Mouse (Mus musculus): ENCODE data around the gene Gm26620.

Gm26620 gene

GRCm38 (mm10) chr1:170911907-170912660, 27.2 kb downstream of the Gm26620 start:
- DNase-seq (ENCODE audit: extremely low spot score, low spot score): no peak

GRCm38 (mm10) chr1:170912891-170913615, 28.2 kb downstream of the Gm26620 start, which contains the start of gene Fcrlb:
Gene Fcrlb, minus strand, starts transcription at chr1:170912941.
- no peak for DNase-seq (ENCODE audit: extremely low spot score, low spot score)

DNA sequence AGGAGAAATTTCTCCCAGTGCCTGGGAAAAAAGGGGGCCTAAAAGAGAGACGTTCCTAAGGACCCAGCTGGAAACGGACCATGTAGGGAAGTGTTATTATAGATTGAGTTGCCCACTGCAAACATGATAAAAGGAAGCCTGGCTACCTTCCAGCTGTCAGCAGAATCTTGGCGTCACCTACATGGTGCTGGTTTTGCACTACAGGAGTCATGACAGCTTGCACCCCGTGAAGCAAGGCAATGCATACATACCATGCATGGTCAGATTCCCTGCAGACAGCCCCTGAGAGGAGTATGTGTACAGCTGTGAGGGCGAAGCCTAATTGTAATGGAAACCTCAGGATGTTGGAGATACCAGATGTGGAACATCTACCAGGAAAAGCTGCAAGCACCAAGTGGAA, 30.8 kb downstream of the Gm26620 start:
- DNase-seq (ENCODE audit: extremely low spot score, low spot score): no peak

DNA sequence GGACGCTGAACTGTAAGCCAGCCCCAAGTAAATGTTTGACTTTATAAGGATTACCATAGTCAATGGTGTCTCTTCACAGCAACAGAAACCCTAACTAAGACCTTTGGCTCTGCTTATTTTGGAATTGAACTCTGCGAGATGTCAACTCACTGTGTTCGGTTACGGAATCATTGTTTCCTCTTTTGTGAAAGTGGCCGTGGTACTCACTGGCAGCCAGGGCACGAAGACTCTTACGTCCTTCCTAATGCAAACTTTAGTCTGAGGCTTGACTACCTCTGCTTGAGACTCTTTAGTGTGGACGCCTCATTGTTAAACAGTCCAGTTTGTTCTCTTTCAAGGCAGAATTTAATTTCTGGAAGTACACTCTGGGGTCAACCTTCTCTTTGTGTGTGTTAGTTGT, 34.4 kb downstream of the Gm26620 start:
- DNase-seq (ENCODE audit: extremely low spot score, low spot score): no peak

DNA sequence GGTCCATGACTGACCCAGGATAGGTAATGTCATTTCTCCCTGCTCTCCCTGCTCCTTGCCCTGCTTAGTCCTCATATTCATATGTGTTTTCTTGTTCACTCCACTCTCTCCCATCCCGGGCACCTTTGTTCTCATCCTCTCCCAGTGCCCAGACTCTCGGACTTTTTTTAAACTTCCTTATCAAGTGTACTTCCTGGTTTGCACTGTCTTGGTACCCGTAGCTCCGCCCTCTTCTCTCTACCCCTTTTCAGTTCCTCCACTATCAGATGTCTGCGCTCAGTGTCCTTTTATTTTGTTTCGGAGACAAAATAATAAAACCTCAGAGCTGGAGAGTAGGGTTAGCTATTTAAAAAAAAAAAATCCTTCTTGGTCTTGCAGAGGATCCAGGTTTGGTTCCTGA, 39.6 kb downstream of the Gm26620 start:
- DNase-seq (ENCODE audit: extremely low spot score, low spot score): no peak

DNA sequence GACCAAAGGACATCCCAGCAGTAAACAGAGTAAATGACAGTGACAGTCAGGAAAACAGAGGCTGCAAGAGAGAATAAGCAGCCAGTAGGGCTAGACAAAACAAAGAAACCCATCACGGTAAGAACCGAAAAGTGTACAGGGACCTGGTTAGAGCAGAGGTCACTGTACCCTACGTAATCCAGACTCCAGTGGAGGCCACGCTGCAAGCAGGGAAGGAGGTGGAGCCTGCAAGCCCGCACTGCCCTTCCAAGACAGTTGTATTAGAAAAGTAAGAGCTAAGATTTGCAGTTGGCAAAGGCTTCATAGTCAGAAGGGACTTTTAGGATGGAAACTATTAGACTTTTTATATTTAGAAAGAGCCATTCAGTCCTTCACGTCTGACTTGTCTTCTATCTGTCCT, 42.1 kb downstream of the Gm26620 start:
- DNase-seq (ENCODE audit: extremely low spot score, low spot score): no peak

GRCm38 (mm10) chr1:170927378-170927777, 42.5 kb downstream of the Gm26620 start, which contains the start of gene Fcrla:
Gene Fcrla, minus strand, starts transcription at chr1:170927583.
- no peak for DNase-seq (ENCODE audit: extremely low spot score, low spot score)

- DNase-seq (ENCODE audit: extremely low spot score, low spot score): no peak
These were observed 43.6 kb downstream of the Gm26620 start for GRCm38 (mm10) chr1:170928467-170928866.

- no peak for DNase-seq (ENCODE audit: extremely low spot score, low spot score)
These were observed 44.4 kb downstream of the Gm26620 start for GRCm38 (mm10) chr1:170929245-170929644.

GRCm38 (mm10) chr1:170932043-170932442, 47.2 kb downstream of the Gm26620 start:
- DNase-seq (ENCODE audit: extremely low spot score, low spot score): no peak

- DNase-seq (ENCODE audit: extremely low spot score, low spot score): no peak
These were observed 48.6 kb downstream of the Gm26620 start for GRCm38 (mm10) chr1:170933386-170933920.

- DNase-seq (ENCODE audit: extremely low spot score, low spot score): no peak
These were observed 49.1 kb downstream of the Gm26620 start for GRCm38 (mm10) chr1:170933940-170934339.

DNA sequence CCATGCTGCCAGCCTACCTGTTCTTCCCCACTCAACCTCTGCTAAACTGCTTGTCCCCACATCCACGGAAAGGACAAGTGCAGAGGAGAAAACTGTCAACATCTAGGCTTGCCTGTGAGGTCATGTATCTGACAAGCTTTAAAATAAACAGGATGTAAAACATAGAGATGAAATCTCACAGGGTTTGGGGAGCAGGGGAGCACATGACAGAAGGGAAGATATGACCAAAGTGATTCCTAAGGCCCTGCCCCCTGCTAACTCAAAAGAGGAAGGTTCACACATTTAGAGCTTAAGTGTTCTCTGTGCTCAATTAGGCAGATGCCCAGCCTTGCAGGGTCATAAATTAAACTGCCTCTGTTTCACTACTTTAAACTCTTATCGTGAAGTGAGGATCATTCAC, 49.5 kb downstream of the Gm26620 start:
- no peak for DNase-seq (ENCODE audit: extremely low spot score, low spot score)

All from neural tube, embryonic 10.5 days (tissue).